Mouse (Mus musculus) activated CD4-positive, CD25-positive, alpha-beta regulatory T cell, adult 4 months (primary cell): ENCODE data around the gene B3gnt9. TPM values are rescaled to one million over a fixed set of nuclear protein-coding genes. Genes with fewer than 3 reads are reported as not detected.
"Not testable (repeated sequence)": the region's sequence is repeated elsewhere in the genome, so short reads cannot be mapped to it uniquely, and the experiment has no call there.

ENCODE experiments used
- ATAC-seq: one replicate; pipeline ENCODE4 v1.8.0; 2017
- polyA plus RNA-seq, 2 experiments: library from polyadenylated mRNA; unstranded; fragments of 100-300 nt; shearing (Covaris generic); gene quantifications; one replicate each; pipeline ENCODE4 v1.2.1; 2017

The B3gnt9 gene
- polyA plus RNA-seq, 2 experiments from 2014 or later = 0.42 to 0.62 TPM

DNA sequence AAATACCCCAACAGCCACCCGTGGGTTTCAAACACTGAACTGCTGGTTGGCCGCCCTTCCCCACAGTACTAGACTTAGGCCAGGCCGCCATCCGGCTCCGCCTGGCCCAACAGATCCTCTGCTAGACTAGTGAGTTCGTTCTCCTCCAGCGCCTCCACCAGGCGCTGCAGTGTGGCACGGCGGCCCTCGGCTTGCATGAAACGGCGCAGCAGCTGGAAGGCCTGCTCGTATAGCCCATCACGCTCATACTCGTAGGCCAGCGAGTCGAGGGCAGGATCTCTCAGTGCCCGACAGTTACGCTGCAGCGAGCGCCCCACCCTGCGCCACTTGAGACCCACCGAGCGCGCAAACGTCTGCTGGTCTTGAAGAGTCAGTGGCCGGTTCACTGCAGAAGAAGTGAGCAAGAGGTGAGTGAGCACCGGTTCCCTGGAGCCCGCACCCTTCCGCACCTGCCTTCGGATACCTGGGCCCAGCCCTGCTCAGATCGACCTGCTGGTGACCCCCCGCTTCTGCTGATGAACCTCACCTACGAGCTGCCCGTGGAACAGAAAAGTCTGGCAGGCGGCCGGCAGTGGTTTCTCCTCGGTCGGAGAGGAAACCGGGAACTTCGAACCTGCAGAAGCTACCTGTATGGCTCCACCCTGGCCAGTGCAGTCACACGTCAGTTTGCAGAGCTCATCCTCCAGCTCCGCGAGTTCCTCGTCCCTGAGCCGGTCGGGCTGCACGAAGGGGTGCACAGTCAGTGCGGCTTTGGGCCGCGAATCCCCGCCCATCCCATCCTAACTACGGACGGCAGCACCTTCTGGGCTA is 4.2 kb upstream of the B3gnt9 start:
- ATAC-seq = no peak

DNA sequence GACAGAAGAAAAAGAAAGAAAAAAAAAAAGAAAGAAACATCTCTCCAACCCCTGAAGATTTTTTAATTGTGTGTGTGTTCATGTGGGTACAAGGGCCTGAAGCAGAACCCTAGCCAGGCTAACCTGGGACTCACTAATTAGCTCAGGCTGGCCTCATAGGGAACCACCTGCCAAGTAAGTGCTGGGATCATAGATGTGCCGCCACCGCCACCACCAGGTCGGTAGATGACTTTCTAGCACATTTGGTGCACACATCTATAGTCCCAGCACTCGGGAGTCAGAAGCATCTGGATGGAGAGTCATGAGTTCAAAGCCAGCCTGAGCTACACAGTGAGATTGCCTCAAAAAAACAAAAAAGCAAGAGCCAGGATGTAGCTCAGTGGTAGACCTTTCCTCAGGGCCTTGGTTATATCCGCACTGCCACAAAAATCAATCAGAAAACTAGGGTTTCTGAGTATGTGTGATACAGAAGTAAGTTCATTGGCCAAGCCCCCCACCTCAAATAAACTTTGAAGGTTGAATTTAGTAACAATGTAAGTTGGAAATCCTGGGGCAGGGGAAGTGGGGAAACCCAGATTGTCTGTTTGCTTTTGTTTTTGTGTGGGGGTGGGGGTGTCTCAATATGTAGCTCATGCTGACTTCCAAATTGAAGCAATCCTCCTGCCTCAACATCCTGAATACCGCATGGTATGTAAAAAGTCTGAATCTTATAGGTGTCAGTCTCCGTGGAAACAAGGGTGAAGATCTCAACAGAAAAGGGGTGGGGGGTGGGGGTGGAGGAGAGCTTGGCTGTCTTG is 2.6 kb upstream of the B3gnt9 start:
- no peak for ATAC-seq

GRCm38 (mm10) chr8:105254152-105254965 is 594 bp downstream of the B3gnt9 start:
- ATAC-seq = peak; percentile 81

- ATAC-seq = no peak
Measured at GRCm38 (mm10) chr8:105253766-105254151, 1.2 kb downstream of the B3gnt9 start.

GRCm38 (mm10) chr8:105252680-105253537 is 2.0 kb downstream of the B3gnt9 start:
- no peak for ATAC-seq

DNA sequence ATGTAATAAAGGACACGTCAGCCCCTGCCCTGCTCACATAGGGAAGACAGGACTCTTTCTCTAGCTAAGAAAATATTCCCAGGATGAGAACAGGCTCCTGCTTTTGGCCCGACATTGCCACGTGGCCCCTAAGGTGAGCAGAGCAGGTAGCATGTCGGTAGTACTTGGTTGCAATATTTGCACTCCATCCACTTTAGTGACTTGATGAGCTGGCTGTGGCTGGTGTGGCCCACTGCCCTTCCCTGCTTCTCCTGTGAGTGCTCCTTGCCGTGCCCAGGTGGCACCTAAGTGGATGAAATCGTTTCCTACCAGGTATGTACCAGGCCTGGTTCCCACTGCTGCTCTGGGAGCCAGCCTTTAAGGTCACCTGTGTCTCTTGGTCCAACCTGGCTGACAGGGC is 3.0 kb downstream of the B3gnt9 start:
- ATAC-seq = no peak

- no peak for ATAC-seq
Measured at GRCm38 (mm10) chr8:105241016-105241415, 13.9 kb downstream of the B3gnt9 start.

DNA sequence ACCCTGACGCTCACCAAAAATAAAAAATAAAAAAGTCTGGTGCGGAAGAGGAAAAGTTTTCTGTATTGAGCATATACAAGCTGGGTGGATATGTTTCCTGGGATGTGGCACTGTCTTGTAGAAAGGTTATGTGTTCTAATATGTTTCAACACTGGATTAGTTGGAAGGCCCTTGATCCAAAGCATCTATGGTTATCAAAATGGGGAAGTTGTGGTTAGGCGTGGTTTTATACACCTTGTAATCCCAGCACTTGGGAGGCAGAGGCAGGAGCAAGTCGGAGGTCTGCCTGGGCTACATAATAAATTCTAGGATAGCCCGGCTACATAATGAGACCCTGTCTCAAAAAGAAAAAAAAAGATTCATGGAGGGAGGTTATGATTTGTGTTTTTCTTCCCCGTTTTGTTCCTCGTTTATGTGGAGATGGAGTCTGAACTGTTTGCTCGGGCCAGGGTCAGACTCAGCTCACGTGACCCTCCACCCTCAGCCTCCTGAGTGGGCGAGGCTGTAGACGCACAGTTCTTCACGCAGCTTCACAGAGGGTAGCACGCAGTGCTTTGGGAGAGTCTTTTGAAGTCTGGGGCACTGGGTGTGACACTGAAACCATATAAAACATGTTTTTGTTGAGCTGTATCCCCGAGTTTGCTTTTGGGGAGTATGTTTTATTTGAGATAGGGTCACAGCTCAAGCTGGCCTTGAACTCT is 17.4 kb downstream of the B3gnt9 start:
- ATAC-seq = no peak

DNA sequence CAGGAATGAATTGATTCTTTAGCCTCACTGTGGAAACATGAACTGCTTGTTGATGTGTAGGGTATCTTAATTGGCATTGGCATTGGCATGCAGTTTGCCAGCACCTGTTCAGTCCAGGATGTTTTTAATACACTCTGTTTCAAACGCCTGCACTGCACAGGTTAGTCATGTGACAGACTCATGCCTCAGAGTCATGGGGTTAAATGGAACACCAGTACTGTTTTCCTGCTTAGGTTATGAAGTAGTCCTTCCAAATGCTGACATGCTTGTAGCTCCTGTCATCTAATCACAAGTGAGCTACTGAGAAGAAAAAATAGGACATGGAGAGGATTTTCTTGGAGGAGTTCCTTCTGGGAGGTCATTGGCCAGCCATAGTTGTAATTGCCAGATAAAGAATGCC is 19.7 kb downstream of the B3gnt9 start:
- ATAC-seq = no peak

GRCm38 (mm10) chr8:105233126-105233935 is 21.6 kb downstream of the B3gnt9 start:
- ATAC-seq = no peak

GRCm38 (mm10) chr8:105232321-105232693 is 22.6 kb downstream of the B3gnt9 start:
- not testable (repeated sequence) for ATAC-seq

DNA sequence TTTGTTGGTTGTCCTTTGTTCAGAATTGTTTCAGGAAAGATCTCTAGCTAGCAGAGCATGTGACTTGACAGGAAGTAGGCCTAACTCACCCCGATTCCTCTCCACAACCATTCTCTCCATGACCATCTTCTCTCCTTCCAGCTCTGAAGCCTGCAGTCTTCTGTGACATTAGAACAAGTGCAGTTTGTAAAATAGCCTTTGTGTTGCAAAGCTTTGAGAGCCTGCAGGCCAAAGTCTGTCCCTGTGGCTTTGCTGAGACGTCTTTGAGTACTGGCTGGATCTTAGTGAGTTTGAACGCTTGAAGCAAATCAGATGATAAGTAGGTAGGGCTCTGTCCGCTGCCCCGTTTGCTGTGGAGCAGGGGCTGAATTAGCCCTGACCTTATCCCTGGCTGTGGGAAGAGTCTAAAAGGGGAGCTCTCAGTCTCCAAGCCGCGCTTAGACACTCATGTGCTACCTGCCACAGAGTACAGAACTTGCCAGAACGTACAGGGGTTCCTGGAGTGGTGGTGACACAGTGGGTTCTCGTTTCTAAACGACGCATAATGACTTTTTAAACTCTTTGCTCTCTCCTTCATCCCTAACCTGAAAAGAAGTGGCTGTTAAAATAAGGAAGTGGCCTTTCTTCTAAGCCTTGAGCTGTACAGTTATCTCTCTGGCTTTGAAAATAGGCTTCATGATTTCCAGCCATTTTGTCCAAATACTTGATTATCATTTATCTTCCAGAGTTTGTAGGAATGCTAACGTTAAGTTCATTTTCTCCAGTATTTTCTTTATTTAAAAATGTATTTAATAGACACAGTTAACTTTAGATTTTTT is 23.2 kb downstream of the B3gnt9 start:
- no peak for ATAC-seq

DNA sequence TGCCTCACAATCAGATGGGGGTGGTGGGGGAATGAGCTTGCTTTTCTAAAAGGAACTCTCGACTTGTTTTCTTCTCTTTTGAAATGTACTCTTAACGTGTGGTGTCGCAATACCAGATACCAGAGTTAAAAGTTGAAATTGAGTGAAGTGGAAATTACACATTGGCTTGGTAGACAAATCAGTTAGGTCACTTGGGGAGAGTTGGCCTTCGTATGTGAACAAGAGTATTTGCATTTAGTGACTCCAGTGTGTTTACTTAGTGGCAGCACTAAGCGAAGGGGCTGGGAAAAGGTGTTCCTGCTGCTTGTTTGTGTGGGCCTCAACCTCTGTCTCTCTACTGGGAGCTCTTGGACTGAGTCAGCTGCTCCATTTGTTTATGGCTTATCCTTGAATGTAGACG is 29.0 kb downstream of the B3gnt9 start:
- no peak for ATAC-seq

- ATAC-seq = no peak
Measured at GRCm38 (mm10) chr8:105225272-105225593, 29.7 kb downstream of the B3gnt9 start.

DNA sequence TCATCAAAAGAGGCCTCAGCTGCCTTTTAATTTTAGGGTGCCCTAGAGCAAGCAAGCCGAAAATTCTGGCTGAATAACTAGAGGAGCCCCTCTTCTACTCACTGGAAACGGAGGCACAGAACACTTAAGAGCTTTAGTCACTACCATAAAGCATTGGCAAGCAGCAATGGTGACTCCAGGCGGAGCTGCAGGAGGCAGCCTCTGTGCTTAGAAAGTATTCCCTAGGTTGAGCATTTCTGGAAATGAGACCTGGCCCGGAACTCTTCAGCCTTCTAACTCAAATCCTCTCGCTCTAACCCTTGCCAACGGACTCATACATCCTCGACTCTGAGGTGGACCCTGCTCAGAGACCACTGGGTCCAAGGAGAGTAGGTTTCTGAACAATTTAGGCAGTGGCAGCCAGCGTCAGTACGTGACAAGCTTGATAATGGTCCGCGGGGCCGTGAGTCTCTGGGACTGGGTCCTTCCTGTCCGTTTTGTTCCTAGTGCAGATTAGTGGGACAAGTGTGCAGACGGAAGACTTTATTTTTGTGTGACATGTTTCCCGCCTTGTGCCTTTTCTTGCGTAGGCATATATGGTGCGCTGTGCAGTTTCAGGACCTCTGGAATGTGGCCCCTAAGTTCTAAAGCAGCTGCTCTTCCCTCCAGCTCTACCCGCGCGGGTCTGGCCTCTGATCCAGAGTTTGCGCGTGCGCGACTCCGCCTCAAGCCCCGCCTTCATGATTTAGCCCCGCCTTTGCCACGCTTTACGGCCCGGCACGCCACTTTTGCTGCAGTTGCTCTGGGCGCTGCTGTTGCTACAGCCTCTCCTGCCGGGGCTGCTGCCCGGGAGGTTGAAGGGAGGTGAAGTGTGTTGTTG is 30.3 kb downstream of the B3gnt9 start, which contains the start of gene D230025D16Rik:
Gene D230025D16Rik, plus strand, starts transcription at position 733 of the 859 bp plus-strand sequence.
- ATAC-seq = peak; percentile 87

GRCm38 (mm10) chr8:105223850-105224249 is 31.1 kb downstream of the B3gnt9 start:
- ATAC-seq = no peak

- ATAC-seq = peak; percentile 63
Measured at GRCm38 (mm10) chr8:105217926-105218522, 36.9 kb downstream of the B3gnt9 start.

DNA sequence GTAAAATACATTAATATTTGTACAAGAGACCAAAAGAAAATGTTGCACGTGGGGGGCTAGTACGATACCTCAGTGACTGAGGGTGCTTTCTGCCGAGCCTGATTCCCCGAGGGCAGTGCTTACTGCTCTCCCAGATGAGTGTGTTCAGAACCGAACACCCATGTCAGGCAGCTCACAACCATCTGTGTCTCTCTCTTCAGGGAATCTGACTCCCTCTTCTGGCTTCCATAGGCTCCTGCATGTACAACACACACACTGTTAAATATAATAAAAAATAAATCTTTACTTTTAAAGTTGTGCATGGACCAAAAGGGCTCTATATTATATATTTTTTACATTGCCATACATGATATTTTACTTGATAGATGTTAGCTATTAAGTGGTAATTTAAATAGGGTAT is 40.8 kb downstream of the B3gnt9 start:
- ATAC-seq = no peak
